Mouse (Mus musculus): ENCODE measurements around the gene Tnxb. TPM values are rescaled to one million over a fixed set of nuclear protein-coding genes. Genes with fewer than 3 reads are reported as not detected.

The Tnxb gene
- total and polyA plus RNA-seq, 3 experiments, result under 0.01 to 0.08 TPM; not detected in 1

DNA sequence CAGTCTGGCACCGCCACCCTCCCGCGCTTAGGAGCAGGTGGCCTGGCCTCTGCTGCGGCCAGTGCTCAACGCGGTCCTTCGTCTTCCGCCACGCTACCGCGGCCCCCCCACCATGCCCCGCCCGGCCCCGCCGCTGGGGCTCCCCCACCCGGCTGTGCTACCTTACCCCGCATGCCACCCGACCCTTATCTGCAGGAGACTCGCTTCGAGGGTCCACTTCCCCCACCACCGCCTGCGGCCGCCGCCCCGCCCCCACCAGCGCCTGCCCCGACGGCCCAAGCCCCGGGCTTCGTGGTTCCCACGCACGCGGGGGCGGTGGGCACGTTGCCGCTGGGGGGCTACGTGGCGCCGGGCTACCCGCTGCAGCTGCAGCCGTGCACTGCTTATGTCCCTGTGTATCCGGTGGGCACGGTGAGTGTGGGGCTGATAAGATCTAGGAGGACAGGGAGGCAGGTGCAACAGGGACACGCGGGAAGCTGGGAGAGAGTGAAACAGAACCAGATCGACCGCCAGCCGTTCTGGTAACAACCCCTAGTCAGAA lies 39.5 kb upstream of the Tnxb start:
- Histone ChIP-seq H3K4me1 (ENCODE audit: insufficient read depth, low read depth, low read length) (peaks cover 24% of the 10 kb centered on the region), H3K4me3 (ENCODE audit: low read depth, low read length) (no peak overlapping the region), H3K27me3 (ENCODE audit: insufficient read depth, low read length) (peaks cover 48% of the 10 kb centered on the region), H3K9me3 (replicated peaks) (no peaks in the 10 kb centered on the region), H3K36me3 (replicated peaks) (no peaks in the 10 kb centered on the region)
- ATAC-seq (ENCODE audit: extremely low read depth, insufficient number of reproducible peaks, low FRiP score, poor library complexity, severe bottlenecking) (no peak), DNase-seq (ENCODE audit: low spot score) (no peak)
- no peak for TF ChIP-seq TAL1 (conservative IDR thresholded peaks at IDR 0.05; ENCODE audit: low read depth, low read length)
- TF ChIP-seq POLR2AphosphoS5 (IDR thresholded peaks at IDR 0.05; ENCODE audit: insufficient replicate concordance, low read depth, low read length), result no peak
- TF ChIP-seq GATA1 (IDR thresholded peaks at IDR 0.05; ENCODE audit: borderline replicate concordance, low read length), result no peak
- TF ChIP-seq CTCF (IDR thresholded peaks at IDR 0.05; ENCODE audit: low read depth, low read length), result no peak

- Histone ChIP-seq H3K27me3 (ENCODE audit: insufficient read depth, low read length) (peaks cover 50% of the 10 kb centered on the region), H3K4me3 (ENCODE audit: low read depth, low read length) (no peak overlapping the region), H3K4me1 (ENCODE audit: insufficient read depth, low read depth, low read length) (peaks cover 16% of the 10 kb centered on the region), H3K9me3 (replicated peaks) (no peaks in the 10 kb centered on the region), H3K36me3 (replicated peaks) (no peaks in the 10 kb centered on the region)
- TF ChIP-seq GATA2 (IDR thresholded peaks at IDR 0.05; ENCODE audit: borderline replicate concordance, low read depth, low read length) (no peak), GATA1 (IDR thresholded peaks at IDR 0.05; ENCODE audit: borderline replicate concordance, low read length) (no peak), TAL1 (conservative IDR thresholded peaks at IDR 0.05; ENCODE audit: low read depth, low read length) (no peak), CTCF (IDR thresholded peaks at IDR 0.05; ENCODE audit: low read depth, low read length) (no peak), POLR2AphosphoS5 (IDR thresholded peaks at IDR 0.05; ENCODE audit: insufficient replicate concordance, low read depth, low read length) (no peak)
- no peak for ATAC-seq (ENCODE audit: extremely low read depth, insufficient number of reproducible peaks, low FRiP score, poor library complexity, severe bottlenecking)
- no peak for DNase-seq (ENCODE audit: low spot score)
Measured at GRCm38 (mm10) chr17:34631647-34632046, 38.7 kb upstream of the Tnxb start.

- Histone ChIP-seq H3K9me3 (replicated peaks) (no peaks in the 10 kb centered on the region), H3K4me1 (ENCODE audit: insufficient read depth, low read depth, low read length) (peaks cover 13% of the 10 kb centered on the region), H3K27me3 (ENCODE audit: insufficient read depth, low read length) (peaks cover 50% of the 10 kb centered on the region), H3K36me3 (replicated peaks) (no peaks in the 10 kb centered on the region), H3K4me3 (ENCODE audit: low read depth, low read length) (no peak overlapping the region)
- TF ChIP-seq TAL1 (conservative IDR thresholded peaks at IDR 0.05; ENCODE audit: low read depth, low read length) (no peak), GATA2 (IDR thresholded peaks at IDR 0.05; ENCODE audit: borderline replicate concordance, low read depth, low read length) (no peak)
- no peak for ATAC-seq (ENCODE audit: extremely low read depth, insufficient number of reproducible peaks, low FRiP score, poor library complexity, severe bottlenecking)
- no peak for DNase-seq (ENCODE audit: low spot score)
Measured at GRCm38 (mm10) chr17:34632261-34632691, 38.1 kb upstream of the Tnxb start.

- TF ChIP-seq CTCF (IDR thresholded peaks at IDR 0.05; ENCODE audit: low read depth, low read length), result no peak
- no peak for TF ChIP-seq POLR2AphosphoS5 (IDR thresholded peaks at IDR 0.05; ENCODE audit: insufficient replicate concordance, low read depth, low read length)
- no peak for TF ChIP-seq GATA2 (IDR thresholded peaks at IDR 0.05; ENCODE audit: borderline replicate concordance, low read depth, low read length)
- no peak for TF ChIP-seq TAL1 (conservative IDR thresholded peaks at IDR 0.05; ENCODE audit: low read depth, low read length)
- no peak for TF ChIP-seq GATA1 (IDR thresholded peaks at IDR 0.05; ENCODE audit: borderline replicate concordance, low read length)
Measured at GRCm38 (mm10) chr17:34635671-34636070, 34.7 kb upstream of the Tnxb start.

GRCm38 (mm10) chr17:34637459-34637858 lies 32.9 kb upstream of the Tnxb start:
- no peak for DNase-seq (ENCODE audit: low spot score)
- no peaks in the 10 kb centered on the region for H3K9me3 ChIP-seq (replicated peaks)
- no peaks in the 10 kb centered on the region for H3K4me1 ChIP-seq (ENCODE audit: insufficient read depth, low read depth, low read length)
- no peak overlapping the region for H3K4me3 ChIP-seq (ENCODE audit: low read depth, low read length)
- H3K27me3 ChIP-seq (ENCODE audit: insufficient read depth, low read length), result peaks cover 51% of the 10 kb centered on the region
- no peaks in the 10 kb centered on the region for H3K36me3 ChIP-seq (replicated peaks)
- no peak for TF ChIP-seq GATA1 (IDR thresholded peaks at IDR 0.05; ENCODE audit: borderline replicate concordance, low read length)
- no peak for ATAC-seq (ENCODE audit: extremely low read depth, insufficient number of reproducible peaks, low FRiP score, poor library complexity, severe bottlenecking)

More at GRCm38 (mm10) chr17:34635671-34636070, 34.7 kb upstream of the Tnxb start:
- Histone ChIP-seq H3K27me3 (ENCODE audit: insufficient read depth, low read length) (peaks cover 41% of the 10 kb centered on the region), H3K36me3 (replicated peaks) (no peaks in the 10 kb centered on the region), H3K4me1 (ENCODE audit: insufficient read depth, low read depth, low read length) (no peaks in the 10 kb centered on the region), H3K4me3 (ENCODE audit: low read depth, low read length) (no peak overlapping the region), H3K9me3 (replicated peaks) (no peaks in the 10 kb centered on the region)
- DNase-seq (ENCODE audit: low spot score), result no peak
- no peak for ATAC-seq (ENCODE audit: extremely low read depth, insufficient number of reproducible peaks, low FRiP score, poor library complexity, severe bottlenecking)

DNA sequence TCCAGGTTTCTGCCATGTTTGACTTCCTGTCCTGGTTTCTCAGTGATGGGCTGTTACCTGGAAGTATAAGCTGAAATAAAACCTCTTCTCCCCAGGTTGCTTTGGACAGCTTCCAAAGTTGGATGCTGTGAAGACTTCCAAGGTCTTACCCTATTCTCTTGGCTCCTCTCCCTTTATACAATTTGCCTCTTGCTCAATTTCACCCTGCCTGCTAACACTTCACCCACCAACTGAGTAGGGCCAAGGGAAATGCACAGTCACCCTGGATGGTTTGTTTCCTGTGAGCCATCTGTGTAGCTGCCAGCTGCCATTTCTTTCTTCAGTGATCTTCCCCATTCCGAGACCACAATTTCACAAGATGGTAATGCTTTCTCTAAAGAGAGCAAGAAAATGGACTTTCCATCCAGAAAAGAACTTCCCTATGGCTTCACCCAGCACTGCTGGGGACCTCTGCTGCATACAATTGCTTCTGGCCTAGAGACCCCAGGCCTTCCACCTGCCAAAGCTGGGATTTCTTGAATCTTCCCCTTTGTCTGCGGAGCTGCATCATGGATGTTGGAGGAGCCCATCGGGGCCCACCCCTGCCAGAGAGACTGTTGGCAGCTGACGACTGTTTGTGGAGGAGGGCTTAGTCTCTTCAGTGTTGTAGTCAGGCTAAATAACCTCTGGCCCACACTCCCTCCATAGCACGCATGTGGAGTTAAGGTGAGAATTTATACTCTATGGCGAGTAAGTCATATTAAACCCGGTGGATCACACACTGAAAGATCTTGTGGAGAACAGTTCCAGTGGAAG lies 30.7 kb upstream of the Tnxb start:
- peaks cover 49% of the 10 kb centered on the region for H3K27me3 ChIP-seq (ENCODE audit: insufficient read depth, low read length)
- no peak overlapping the region for H3K4me3 ChIP-seq (ENCODE audit: low read depth, low read length)

More for the DNA sequence above, 30.7 kb upstream of the Tnxb start:
- DNase-seq (ENCODE audit: low spot score) (no peak), ATAC-seq (ENCODE audit: extremely low read depth, insufficient number of reproducible peaks, low FRiP score, poor library complexity, severe bottlenecking) (no peak)
- TF ChIP-seq GATA1 (IDR thresholded peaks at IDR 0.05; ENCODE audit: borderline replicate concordance, low read length), result no peak
- no peak for TF ChIP-seq POLR2AphosphoS5 (IDR thresholded peaks at IDR 0.05; ENCODE audit: insufficient replicate concordance, low read depth, low read length)
- no peak for TF ChIP-seq TAL1 (conservative IDR thresholded peaks at IDR 0.05; ENCODE audit: low read depth, low read length)
- no peak for TF ChIP-seq CTCF (IDR thresholded peaks at IDR 0.05; ENCODE audit: low read depth, low read length)
- no peak for TF ChIP-seq GATA2 (IDR thresholded peaks at IDR 0.05; ENCODE audit: borderline replicate concordance, low read depth, low read length)
- Histone ChIP-seq H3K4me1 (ENCODE audit: insufficient read depth, low read depth, low read length) (no peaks in the 10 kb centered on the region; the same call in 1 of the 2 replicates), H3K9me3 (replicated peaks) (no peaks in the 10 kb centered on the region), H3K36me3 (replicated peaks) (no peaks in the 10 kb centered on the region)

All from G1E (cell line).